Comparison of ENCODE assay signal across 9 mouse cellular contexts in genomic region chr19:53421583-53422188, GRCm38 (mm10). TPM values are rescaled to one million over a fixed set of nuclear protein-coding genes. Genes with fewer than 3 reads are reported as not detected.
DNase-seq lines count a peak whose midpoint lies in the region; ATAC-seq and TF ChIP-seq lines count a peak whose summit lies in the region.
"Had no signal": no experiment of that assay in that cellular context is flagged by ENCODE, and none has a peak within 500 bp of the region (broad histone marks: within the 10 kb centered on the region; RNA-seq: fewer than 3 reads in every experiment).

No protein-coding gene starts in this region.

- no peak for TF ChIP-seq EP300 in CH12.LX (IDR thresholded peaks at IDR 0.05; ENCODE audit: low read length)
- TF ChIP-seq EP300 in liver, embryonic 14.5 days (IDR thresholded peaks at IDR 0.05; ENCODE audit: low read depth), result no peak

- intact Hi-C loops in heart, postnatal 36 days (cut with DNase I), result loop anchor here (5.0 kb wide), 2 partner anchors 71 to 111 kb away; no protein-coding TSS in a partner anchor

- DNase-seq in heart, embryonic 10.5 days (ENCODE audit: low spot score), result no peak
- no peak for DNase-seq in heart, postnatal 36 days
- DNase-seq in CH12.LX (ENCODE audit: extremely low read depth) (no peak), adipocyte (ENCODE audit: low spot score) (no peak)
- no peak for DNase-seq in forebrain, embryonic 14.5 days (ENCODE audit: low spot score)
- DNase-seq in liver, embryonic 14.5 days (ENCODE audit: low read depth in 3 of 3, low spot score in 3 of 3), result no peak
- no peak for DNase-seq in natural killer cell, adult 2 months (ENCODE audit: low spot score in 2 of 2)
- no peak for DNase-seq in urinary bladder, postnatal 4 days (ENCODE audit: low spot score in 2 of 2)

- H3K27ac ChIP-seq in heart, embryonic 10.5 days, result peak overlapping the region; percentile 91
- H3K27ac ChIP-seq in CH12.LX (ENCODE audit: insufficient read depth, low read depth), result peak overlapping the region; percentile 97
- no peak overlapping the region for H3K27ac ChIP-seq in forebrain, embryonic 14.5 days (ENCODE audit: low read depth, low read length)
- no peak overlapping the region for H3K27ac ChIP-seq in liver, embryonic 14.5 days

- 3% methylated on average over 6 of the region's 6 CpGs for WGBS in heart, embryonic 10.5 days
- 1% methylated on average over 6 of the region's 6 CpGs for WGBS in forebrain, embryonic 14.5 days
- 2% methylated on average over 6 of the region's 6 CpGs for WGBS in liver, embryonic 14.5 days (ENCODE audit: insufficient replicate concordance)

- H3K9ac ChIP-seq in CH12.LX (ENCODE audit: insufficient read depth, low read depth), result peak overlapping the region; percentile 45
- 0 out of 2 replicates have a peak overlapping the region, but pooled peaks have one; percentile 42 for H3K9ac ChIP-seq in forebrain, embryonic 14.5 days (ENCODE audit: low read length)
- no peak overlapping the region for H3K9ac ChIP-seq in liver, embryonic 14.5 days (replicated peaks)

- in situ Hi-C loops in CH12.LX (cut with MboI; ENCODE audit: low pct_ligation_motif_present, low pct_unique_long_range_greater_than_20kb, low sequenced_read_pairs), result loop anchor here (10.0 kb wide), 1 partner anchor 113 kb away; no protein-coding TSS in a partner anchor

- H3K27me3 ChIP-seq in heart, embryonic 10.5 days (ENCODE audit: insufficient read depth, poor library complexity, severe bottlenecking), result no peaks in the 10 kb centered on the region
- no peaks in the 10 kb centered on the region for H3K27me3 ChIP-seq in CH12.LX (replicated peaks)
- H3K27me3 ChIP-seq in forebrain, embryonic 14.5 days (replicated peaks; ENCODE audit: control insufficient read depth, insufficient read depth, low read length), result no peaks in the 10 kb centered on the region
- H3K27me3 ChIP-seq in liver, embryonic 14.5 days (ENCODE audit: control insufficient read depth, insufficient read depth, low read length), result no peaks in the 10 kb centered on the region; the same call in 1 of the 2 replicates

- no peak for TF ChIP-seq RAD21 in CH12.LX (IDR thresholded peaks at IDR 0.05; ENCODE audit: low read depth, low read length)

- no peaks in the 10 kb centered on the region for H3K79me2 ChIP-seq in CH12.LX (replicated peaks; ENCODE audit: control insufficient read depth, extremely low read depth, insufficient read depth, poor library complexity, severe bottlenecking)

- dilution Hi-C loops in CH12.LX (cut with MboI; ENCODE audit: extremely low pct_ligation_motif_present, extremely low pct_unique_long_range_greater_than_20kb, low sequenced_read_pairs), result no loop called here

- 0 out of 2 replicates have a peak, but pooled peaks have one; percentile 6 for ATAC-seq in forebrain, embryonic 14.5 days
- ATAC-seq in liver, embryonic 14.5 days (ENCODE audit: insufficient read depth), result peak; percentile 5; the same call in 1 of the 2 replicates

- H3K9me3 ChIP-seq in heart, embryonic 10.5 days, result no peaks in the 10 kb centered on the region
- H3K9me3 ChIP-seq in CH12.LX (replicated peaks; ENCODE audit: low read length), result no peaks in the 10 kb centered on the region
- no peaks in the 10 kb centered on the region for H3K9me3 ChIP-seq in forebrain, embryonic 14.5 days (replicated peaks; ENCODE audit: control insufficient read depth, low read length)
- no peaks in the 10 kb centered on the region for H3K9me3 ChIP-seq in liver, embryonic 14.5 days (ENCODE audit: control insufficient read depth, low read length)

- H3K4me2 ChIP-seq in CH12.LX (ENCODE audit: insufficient read depth, low read depth, poor library complexity, severe bottlenecking), result peak overlapping the region; percentile 84
- peak overlapping the region; percentile 63 for H3K4me2 ChIP-seq in forebrain, embryonic 14.5 days (ENCODE audit: low read length)
- peak overlapping the region; percentile 78 for H3K4me2 ChIP-seq in liver, embryonic 14.5 days (ENCODE audit: low read depth)

- TF ChIP-seq CTCF in CH12.LX (conservative IDR thresholded peaks at IDR 0.05 in 1 of 2, IDR thresholded peaks at IDR 0.05 in 1 of 2; ENCODE audit: low read depth in 2 of 2, low read length in 2 of 2), result no peak
- TF ChIP-seq CTCF in liver, embryonic 14.5 days (IDR thresholded peaks at IDR 0.05; ENCODE audit: low read depth), result no peak

- peak; percentile 59 for TF ChIP-seq POLR2A in CH12.LX (IDR thresholded peaks at IDR 0.05; ENCODE audit: low read depth, low read length)

- H3K4me3 ChIP-seq in heart, embryonic 10.5 days, result peak overlapping the region; percentile 59
- peak overlapping the region; percentile 47 to 61 (median 58) for H3K4me3 ChIP-seq in CH12.LX (replicated peaks in 1 of 3; ENCODE audit: low read depth in 2 of 3, low read length in 2 of 3, poor library complexity in 1 of 3)
- peak overlapping the region; percentile 33 for H3K4me3 ChIP-seq in forebrain, embryonic 14.5 days (ENCODE audit: low read depth, low read length)
- H3K4me3 ChIP-seq in liver, embryonic 14.5 days (ENCODE audit: insufficient read depth in 1 of 2, low read depth in 2 of 2, low read length in 2 of 2), result peak overlapping the region; percentile 41 to 48

- H3K4me1 ChIP-seq in heart, embryonic 10.5 days, result peaks cover 40% of the 10 kb centered on the region
- peaks cover 29 to 59% of the 10 kb centered on the region in 2 experiments for H3K4me1 ChIP-seq in CH12.LX (ENCODE audit: control insufficient read depth in 1 of 2, insufficient read depth in 2 of 2)
- no peaks in the 10 kb centered on the region; the same call in 1 of the 2 replicates for H3K4me1 ChIP-seq in forebrain, embryonic 14.5 days (ENCODE audit: control insufficient read depth, insufficient read depth, low read length)
- peaks cover 0 to 15% of the 10 kb centered on the region in 2 experiments; a peak in 2 of 4 replicates for H3K4me1 ChIP-seq in liver, embryonic 14.5 days (replicated peaks; ENCODE audit: control insufficient read depth in 2 of 2, insufficient read depth in 2 of 2, low read length in 1 of 2)

- no peaks in the 10 kb centered on the region for H3K36me3 ChIP-seq in heart, embryonic 10.5 days
- H3K36me3 ChIP-seq in CH12.LX (replicated peaks in 1 of 2; ENCODE audit: control insufficient read depth in 1 of 2, insufficient read depth in 1 of 2, low read length in 1 of 2), result peaks cover 0 to 4% of the 10 kb centered on the region in 2 experiments
- no peaks in the 10 kb centered on the region for H3K36me3 ChIP-seq in forebrain, embryonic 14.5 days (ENCODE audit: control insufficient read depth, insufficient read depth, low read length)
- H3K36me3 ChIP-seq in liver, embryonic 14.5 days (replicated peaks; ENCODE audit: control insufficient read depth, insufficient read depth, low read depth), result no peaks in the 10 kb centered on the region

TF ChIP-seq in CH12.LX, 34 proteins besides CTCF, POLR2A, EP300 and RAD21 (continues in another document):
- TF ChIP-seq SMC3 (IDR thresholded peaks at IDR 0.05; ENCODE audit: low read depth, low read length) (no peak; the same call in 1 of the 2 replicates), CHD2 (IDR thresholded peaks at IDR 0.05; ENCODE audit: low read length) (peak; percentile 38), JUN (IDR thresholded peaks at IDR 0.05; ENCODE audit: insufficient read depth, low read depth, low read length) (no peak), TCF12 (IDR thresholded peaks at IDR 0.05; ENCODE audit: low read depth, low read length) (peak; percentile 65; the same call in 1 of the 2 replicates), ZNF384 (IDR thresholded peaks at IDR 0.05; ENCODE audit: low read depth, low read length) (no peak), HCFC1 (IDR thresholded peaks at IDR 0.05; ENCODE audit: low read depth, low read length) (peak; percentile 31; the same call in 1 of the 2 replicates), ZMIZ1 (IDR thresholded peaks at IDR 0.05; ENCODE audit: low read depth, low read length) (peak; percentile 86), MAX (IDR thresholded peaks at IDR 0.05; ENCODE audit: low read length) (peak; percentile 68), POLR2AphosphoS2 (IDR thresholded peaks at IDR 0.05; ENCODE audit: low read depth, low read length) (no peak; the same call in 1 of the 2 replicates), ELF1 (IDR thresholded peaks at IDR 0.05; ENCODE audit: low read depth, low read length) (0 out of 2 replicates have a peak, but pooled peaks have one; percentile 5), GABPA (IDR thresholded peaks at IDR 0.05; ENCODE audit: insufficient replicate concordance, low read depth, low read length) (no peak), KAT2A (IDR thresholded peaks at IDR 0.05; ENCODE audit: insufficient replicate concordance, low read length) (0 out of 2 replicates have a peak, but pooled peaks have one; percentile 58), JUND (conservative IDR thresholded peaks at IDR 0.05; ENCODE audit: low read depth, low read length) (0 out of 2 replicates have a peak, but pooled peaks have one; percentile 33), BHLHE40 (IDR thresholded peaks at IDR 0.05; ENCODE audit: low read depth, low read length) (peak; percentile 49), RCOR1 (conservative IDR thresholded peaks at IDR 0.05; ENCODE audit: low read depth, low read length) (peak; percentile 70; the same call in 1 of the 2 replicates), E2F4 (IDR thresholded peaks at IDR 0.05; ENCODE audit: insufficient replicate concordance, low read depth, low read length) (0 out of 2 replicates have a peak, but pooled peaks have one; percentile 66), NELFE (IDR thresholded peaks at IDR 0.05; ENCODE audit: low read depth, low read length) (peak; percentile 82), NRF1 (IDR thresholded peaks at IDR 0.05; ENCODE audit: low read depth, low read length) (0 out of 2 replicates have a peak, but pooled peaks have one; percentile 4)

RNA-seq across cellular contexts. Expression of gene Smndc1, which starts 31.3 kb away (rescaled TPM):
- polyA plus RNA-seq in heart, embryonic 10.5 days (2016; fragmentation: Nextera tagmentation; extraction: Ambion mirVana), result 27.6 and 31.7 TPM in 2 replicates
- total RNA-seq in heart, postnatal 36 days (2021), result 10 to 100 TPM; 33.0 to 33.8 TPM
- total RNA-seq in CH12.LX (2012; rRNA removed) (20.5 and 20.9 TPM in 2 replicates), CH12.LX (2014; rRNA removed) (41.1 and 41.3 TPM in 2 replicates)
- 96.6 and 104 TPM in 2 replicates for polyA plus RNA-seq in CH12.LX (2012; ENCODE audit: insufficient read length, low read depth)
- 41.5 and 44.5 TPM in 2 replicates for polyA plus RNA-seq in forebrain, embryonic 14.5 days (2014; fragmentation: Nextera tagmentation; extraction: Ambion mirVana)
- polyA plus RNA-seq in liver, embryonic 14.5 days (2012; rRNA removed), result 5.7 and 11.5 TPM in 2 replicates
- polyA plus RNA-seq in liver, embryonic 14.5 days (2014; fragmentation: Nextera tagmentation; extraction: Ambion mirVana), result 17.4 and 22.1 TPM in 2 replicates

RNA-seq across cellular contexts. Expression of gene Gm10197, which starts 50.1 kb away (rescaled TPM):
- polyA plus RNA-seq in heart, embryonic 10.5 days (2016; fragmentation: Nextera tagmentation; extraction: Ambion mirVana), result not detected in 2 replicates
- not detected for total RNA-seq in heart, postnatal 36 days (2021)
- 3.9 TPM in 1 of 2 replicates, not detected in the other for total RNA-seq in CH12.LX (2012; rRNA removed)
- total RNA-seq in CH12.LX (2014; rRNA removed), result not detected in 2 replicates
- polyA plus RNA-seq in CH12.LX (2012; ENCODE audit: insufficient read length, low read depth), result 11.5 TPM in 1 of 2 replicates, not detected in the other
- polyA plus RNA-seq in forebrain, embryonic 14.5 days (2014; fragmentation: Nextera tagmentation; extraction: Ambion mirVana), result 7.2 TPM in 1 of 2 replicates, not detected in the other
- polyA plus RNA-seq in liver, embryonic 14.5 days (2012; rRNA removed), result not detected in 2 replicates
- polyA plus RNA-seq in liver, embryonic 14.5 days (2014; fragmentation: Nextera tagmentation; extraction: Ambion mirVana), result 3.0 TPM in 1 of 2 replicates, not detected in the other
- total RNA-seq: left cerebral cortex, postnatal 36 days had no signal

Comparison
In these comparisons a context has a peak if more than half of its experiments do, and no peak if none do; other contexts are left out.
1. H3K27ac ChIP-seq: peak in heart, embryonic 10.5 days (single experiment) and CH12.LX (single experiment); none in forebrain, embryonic 14.5 days (single experiment) and liver, embryonic 14.5 days (single experiment).
2. Peak in every context shown above with its lines, with median percentiles within 50 percentile points of each other: H3K4me3 ChIP-seq and H3K4me2 ChIP-seq.